8 mouse cellular contexts compared by ENCODE assay signal in the genomic region with DNA sequence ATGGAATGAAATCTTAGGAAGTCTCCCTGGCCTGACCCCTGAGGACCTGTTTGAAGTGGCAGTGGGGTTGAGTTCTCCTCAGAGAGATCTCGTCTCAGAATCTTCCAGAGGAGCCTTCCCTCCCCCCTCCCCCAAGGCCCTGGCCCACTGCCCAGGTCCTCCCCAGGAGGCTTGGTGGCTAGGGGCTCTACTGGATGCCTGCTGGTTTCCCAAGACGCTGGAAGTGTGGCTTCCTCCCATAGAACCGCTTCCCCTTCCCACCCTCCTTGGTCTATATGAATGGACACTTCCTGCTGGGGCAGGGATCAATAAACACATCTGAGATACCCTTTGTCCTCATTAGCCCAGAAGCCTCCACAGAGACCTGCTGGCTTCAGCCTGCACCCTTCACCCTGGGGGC. TPM values are rescaled to one million over a fixed set of nuclear protein-coding genes. Genes with fewer than 3 reads are reported as not detected.
DNase-seq lines count a peak whose midpoint lies in the region; ATAC-seq lines count a peak whose summit lies in the region.

No protein-coding gene starts in this region.

- H3K4me2 ChIP-seq in kidney, embryonic 14.5 days (replicated peaks; ENCODE audit: low read depth, low read length): no peak overlapping the region; the same call in 1 of the 2 replicates
- no peak overlapping the region for H3K4me2 ChIP-seq in hindbrain, embryonic 15.5 days
- no peak overlapping the region for H3K4me2 ChIP-seq in midbrain, embryonic 12.5 days (replicated peaks)

- peak overlapping the region; percentile 59 for H3K27ac ChIP-seq in kidney, embryonic 14.5 days (ENCODE audit: low read depth, low read length)
- H3K27ac ChIP-seq in hindbrain, embryonic 15.5 days (replicated peaks): peak overlapping the region; percentile 40; the same call in 1 of the 2 replicates
- H3K27ac ChIP-seq in midbrain, embryonic 12.5 days (replicated peaks): peak overlapping the region; percentile 21

- no peak for DNase-seq in kidney, adult 11 months
- DNase-seq in adipocyte (ENCODE audit: low spot score): peak; percentile 63
- DNase-seq in layer of hippocampus, adult 9-11 months: no peak

- H3K4me1 ChIP-seq in kidney, embryonic 14.5 days (ENCODE audit: control insufficient read depth, insufficient read depth, low read length): peaks cover 29% of the 10 kb centered on the region
- peaks cover 26% of the 10 kb centered on the region for H3K4me1 ChIP-seq in hindbrain, embryonic 15.5 days (replicated peaks)
- H3K4me1 ChIP-seq in midbrain, embryonic 12.5 days: peaks cover 31% of the 10 kb centered on the region

- ATAC-seq in kidney, embryonic 14.5 days (ENCODE audit: low FRiP score, low TSS enrichment): no peak
- ATAC-seq in hindbrain, embryonic 15.5 days (ENCODE audit: low FRiP score, low read depth): no peak
- peak; percentile 32; the same call in 1 of the 2 replicates for ATAC-seq in midbrain, embryonic 12.5 days (ENCODE audit: low FRiP score, low read depth)
- no peak for ATAC-seq in frontal cortex, adult (ENCODE audit: low TSS enrichment)
- no peak for ATAC-seq in inflammation-experienced regulatory T-cells, adult 6 months

- no peak overlapping the region for H3K9ac ChIP-seq in kidney, embryonic 14.5 days (ENCODE audit: low read depth, low read length)
- no peak overlapping the region for H3K9ac ChIP-seq in hindbrain, embryonic 15.5 days
- no peak overlapping the region for H3K9ac ChIP-seq in midbrain, embryonic 12.5 days (replicated peaks)

- no peak overlapping the region for H3K4me3 ChIP-seq in kidney, embryonic 14.5 days (ENCODE audit: low read length)
- no peak overlapping the region for H3K4me3 ChIP-seq in hindbrain, embryonic 15.5 days
- H3K4me3 ChIP-seq in midbrain, embryonic 12.5 days: no peak overlapping the region

- 36% methylated on average over 2 of the region's 3 CpGs for WGBS in kidney, embryonic 14.5 days
- WGBS in hindbrain, embryonic 15.5 days: 17% methylated on average over 3 of the region's 3 CpGs
- 34% methylated on average over 3 of the region's 3 CpGs for WGBS in midbrain, embryonic 12.5 days

- no peaks in the 10 kb centered on the region for H3K36me3 ChIP-seq in kidney, embryonic 14.5 days (ENCODE audit: control insufficient read depth, insufficient read depth, low read length)
- H3K36me3 ChIP-seq in hindbrain, embryonic 15.5 days: no peaks in the 10 kb centered on the region
- no peaks in the 10 kb centered on the region for H3K36me3 ChIP-seq in midbrain, embryonic 12.5 days

- no peaks in the 10 kb centered on the region for H3K27me3 ChIP-seq in kidney, embryonic 14.5 days (ENCODE audit: control insufficient read depth, insufficient read depth, low read length)
- H3K27me3 ChIP-seq in hindbrain, embryonic 15.5 days: peaks cover 11% of the 10 kb centered on the region
- H3K27me3 ChIP-seq in midbrain, embryonic 12.5 days: peaks cover 26% of the 10 kb centered on the region

- no peaks in the 10 kb centered on the region for H3K9me3 ChIP-seq in kidney, embryonic 14.5 days (ENCODE audit: control insufficient read depth, low read length)
- no peaks in the 10 kb centered on the region for H3K9me3 ChIP-seq in hindbrain, embryonic 15.5 days
- no peaks in the 10 kb centered on the region for H3K9me3 ChIP-seq in midbrain, embryonic 12.5 days

RNA-seq across cellular contexts. Expression of gene Vsir, which starts 4.6 kb away (rescaled TPM):
- polyA plus RNA-seq in kidney, embryonic 14.5 days (2014; fragmentation: Nextera tagmentation; extraction: Ambion mirVana): 2.2 and 4.6 TPM in 2 replicates
- polyA plus RNA-seq in hindbrain, embryonic 15.5 days (2015; fragmentation: Nextera tagmentation; extraction: Ambion mirVana): 2.5 and 3.2 TPM in 2 replicates
- polyA plus RNA-seq in midbrain, embryonic 12.5 days (2016; fragmentation: Nextera tagmentation; extraction: Ambion mirVana): 1.7 and 2.3 TPM in 2 replicates
- 100 to 1,000 TPM; 181 to 200 (median 196) TPM for polyA plus RNA-seq in inflammation-experienced regulatory T-cells, adult 6 months (2017; shearing (Covaris generic))

RNA-seq across cellular contexts. Expression of gene Gm17455, which starts 48.3 kb away (rescaled TPM):
- 0.70 and 1.0 TPM in 2 replicates for polyA plus RNA-seq in kidney, embryonic 14.5 days (2014; fragmentation: Nextera tagmentation; extraction: Ambion mirVana)
- 11.7 and 16.8 TPM in 2 replicates for polyA plus RNA-seq in hindbrain, embryonic 15.5 days (2015; fragmentation: Nextera tagmentation; extraction: Ambion mirVana)
- 3.0 and 3.7 TPM in 2 replicates for polyA plus RNA-seq in midbrain, embryonic 12.5 days (2016; fragmentation: Nextera tagmentation; extraction: Ambion mirVana)
- polyA plus RNA-seq in inflammation-experienced regulatory T-cells, adult 6 months (2017; shearing (Covaris generic)): 1 to 10 TPM in 2 of 3 experiments, under 1 TPM in 1; 0.79 to 3.3 (median 1.5) TPM

Comparison
In these comparisons a context has a peak if more than half of its experiments do, and no peak if none do; other contexts are left out.
1. RNA of gene Vsir, which starts 4.6 kb away (polyA plus RNA-seq): 181 to 200 TPM in inflammation-experienced regulatory T-cells, adult 6 months; 2.2 to 4.6 TPM in kidney, embryonic 14.5 days, 2.5 to 3.2 TPM in hindbrain, embryonic 15.5 days and 1.7 to 2.3 TPM in midbrain, embryonic 12.5 days; every median in the first group is over 10 times any median in the second.
2. Peak in every context shown above with its lines, with median percentiles within 50 percentile points of each other: H3K27ac ChIP-seq.